Mouse (Mus musculus) cerebellum, adult 2 months (tissue): ENCODE measurements around the gene St3gal5.
A peak's percentile ranks its signal among the peaks of the same experiment; 100 is the strongest.

Source experiments
- CTCF ChIP-seq: fragments of 200-500 bp; IDR thresholded peaks from 2 replicates; pipeline ENCODE4 v1.5.1; 2011; ENCODE audit warnings: low read depth, mild to moderate bottlenecking, control low read depth, low read length, moderate library complexity, borderline replicate concordance; ENCODE audit not compliant: insufficient read depth
- POLR2A ChIP-seq: fragments of 200-500 bp; IDR thresholded peaks from 2 replicates; pipeline ENCODE4 v1.6.1; 2011; ENCODE audit warnings: low read length, control low read depth, borderline replicate concordance; ENCODE audit not compliant: insufficient read depth

- TF ChIP-seq CTCF = peak; percentile 99
- TF ChIP-seq POLR2A = no peak
Measured at GRCm38 (mm10) chr6:72185893-72186490, 88.6 kb downstream of the St3gal5 start.
